Mouse (Mus musculus) liver, adult 2 months (tissue): ENCODE results near the gene Kalrn.

Experiments
- CTCF ChIP-seq: fragments of 200-500 bp; IDR thresholded peaks from 2 replicates; pipeline ENCODE4 v1.5.1; 2011; ENCODE audit warnings: low read depth, low read length, control low read depth
- POLR2A ChIP-seq: fragments of 200-500 bp; IDR thresholded peaks from 2 replicates; pipeline ENCODE4 v1.6.1; 2011; ENCODE audit warnings: low read length, control low read depth; ENCODE audit not compliant: insufficient read depth; ENCODE audit errors: extremely low read depth

DNA sequence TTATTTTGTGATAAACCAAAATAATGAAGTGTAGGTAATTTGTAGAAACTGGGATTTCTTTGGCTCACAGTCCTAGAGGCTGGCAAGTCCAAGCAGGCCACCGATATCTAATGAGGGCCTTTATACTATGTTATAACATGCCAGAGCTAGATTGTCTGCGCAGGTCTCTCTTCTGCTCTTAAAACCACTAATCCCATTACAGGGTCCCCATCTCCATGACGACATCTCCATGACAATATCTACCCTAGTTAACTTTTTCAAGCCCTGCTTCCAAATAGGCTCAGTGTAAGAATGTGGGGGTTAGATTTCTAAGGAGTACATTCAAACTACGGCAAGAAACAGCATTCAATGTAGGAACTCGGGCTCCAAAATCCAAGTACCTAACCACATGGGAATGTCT, 143.2 kb downstream of the Kalrn start:
- TF ChIP-seq POLR2A, result no peak
- TF ChIP-seq CTCF, result no peak
